Mouse (Mus musculus) adrenal gland, postnatal 25 days (tissue): ENCODE measurements around the gene Hoxc5. TPM values are rescaled to one million over a fixed set of nuclear protein-coding genes. Genes with fewer than 3 reads are reported as not detected.

Experiments
- DNase-seq: peaks from one replicate; pipeline ENCODE4 v3.0.0; 2021; ENCODE audit warnings: mixed read lengths
- total RNA-seq: library from RNA; stranded (reverse); gene quantifications from 2 replicates; pipeline ENCODE4 v1.2.3, GENCODE M21; 2021

The Hoxc5 gene
- total RNA-seq, 1 experiment from 2014 or later = 7.6 TPM

DNA sequence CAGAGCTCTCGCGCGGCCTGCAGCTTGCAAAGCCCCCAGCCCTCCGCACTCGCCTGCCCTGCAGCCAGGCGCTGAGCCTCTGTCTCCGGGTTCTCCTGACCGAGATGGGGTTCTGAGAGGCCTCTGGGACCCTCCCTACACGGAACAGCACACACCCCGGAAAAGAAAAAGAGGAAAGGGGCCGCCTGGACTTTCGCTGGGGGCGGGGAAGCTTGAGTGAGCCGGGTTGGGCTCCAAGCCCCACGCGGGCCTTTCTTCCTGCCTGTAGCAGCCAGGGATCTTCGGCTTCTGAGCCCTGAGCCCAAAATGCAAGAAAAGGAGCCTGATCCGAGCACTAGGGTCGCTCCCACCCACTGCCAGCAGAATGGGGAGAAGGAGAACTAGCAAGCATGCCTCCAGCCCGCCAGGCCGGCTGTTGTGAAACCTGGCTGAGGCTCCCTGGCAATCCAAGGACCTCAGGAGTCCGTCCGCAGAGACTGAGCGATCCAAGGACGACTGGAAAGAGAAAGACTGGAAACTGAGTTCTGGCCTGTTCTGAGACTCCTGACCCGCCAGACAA, 44.8 kb downstream of the Hoxc5 start:
- DNase-seq = peak; percentile 65

DNA sequence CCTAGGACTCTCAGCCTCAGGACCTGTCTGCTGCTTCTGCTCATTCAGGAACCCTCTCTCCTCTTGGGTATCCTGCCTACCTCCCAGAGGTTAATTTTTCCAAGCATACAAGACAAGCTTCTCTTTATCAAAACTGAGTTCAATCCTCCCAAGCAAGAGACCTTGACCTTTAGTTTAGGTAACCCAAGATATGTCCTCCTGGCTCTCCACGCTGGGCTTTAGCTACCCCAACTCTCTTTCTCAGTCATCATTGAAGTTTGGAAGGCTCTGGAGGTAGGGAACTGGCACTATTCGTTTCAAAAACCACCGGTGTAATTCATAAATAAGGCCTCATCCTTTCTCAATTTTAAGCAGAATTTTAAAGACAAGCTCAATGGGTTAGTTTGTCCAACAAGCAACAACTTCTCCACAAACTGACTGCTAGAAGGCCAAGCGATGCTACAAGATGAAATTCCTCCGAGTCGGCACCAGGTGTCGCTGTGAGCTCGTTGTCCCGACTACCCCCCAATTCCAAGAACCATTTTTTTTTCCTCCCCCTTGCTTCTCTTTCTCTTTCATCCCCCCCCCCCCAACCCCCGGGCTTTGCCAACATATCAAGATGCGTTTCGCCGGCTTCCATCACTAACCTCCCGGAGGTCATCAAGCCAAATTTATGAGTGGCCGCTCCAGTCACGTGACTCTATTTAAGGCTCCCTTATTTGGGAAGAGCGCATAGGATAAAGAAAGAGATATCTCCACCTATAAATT, 46.2 kb downstream of the Hoxc5 start:
- peak; percentile 67 for DNase-seq

DNA sequence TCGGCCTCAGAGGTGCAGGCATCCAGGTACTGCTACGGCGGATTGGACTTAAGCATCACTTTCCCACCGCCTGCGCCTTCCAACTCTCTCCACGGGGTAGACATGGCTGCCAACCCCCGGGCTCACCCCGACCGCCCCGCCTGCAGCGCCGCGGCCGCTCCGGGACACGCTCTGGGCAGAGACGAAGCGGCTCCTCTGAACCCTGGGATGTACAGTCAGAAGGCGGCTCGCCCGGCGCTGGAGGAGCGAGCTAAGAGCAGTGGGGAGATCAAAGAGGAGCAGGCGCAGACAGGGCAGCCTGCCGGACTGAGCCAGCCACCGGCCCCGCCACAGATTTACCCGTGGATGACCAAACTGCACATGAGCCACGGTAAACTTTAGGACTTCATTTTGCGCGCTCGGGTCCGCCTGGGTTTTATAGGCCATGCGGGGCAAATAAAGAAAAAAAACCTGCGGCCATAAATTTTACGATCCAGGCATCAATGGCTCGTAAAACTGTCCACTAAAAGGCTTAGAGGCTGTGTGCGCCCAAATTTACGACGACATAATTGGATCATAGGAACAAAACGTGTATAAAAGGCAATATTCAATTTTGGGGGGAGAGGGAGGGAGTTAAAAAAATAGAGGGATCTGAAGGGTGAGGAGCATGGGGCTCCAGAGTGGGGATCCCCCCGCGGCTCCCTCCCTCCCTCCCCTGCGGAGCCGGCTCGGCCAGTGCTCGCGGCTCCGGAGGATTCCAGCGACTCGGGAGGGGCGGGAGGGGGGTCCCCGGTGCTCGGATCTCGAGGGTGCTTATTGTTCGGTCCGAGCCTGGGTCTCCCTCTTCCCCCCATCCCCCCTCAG, 47.1 kb downstream of the Hoxc5 start:
- peak; percentile 76 for DNase-seq

DNA sequence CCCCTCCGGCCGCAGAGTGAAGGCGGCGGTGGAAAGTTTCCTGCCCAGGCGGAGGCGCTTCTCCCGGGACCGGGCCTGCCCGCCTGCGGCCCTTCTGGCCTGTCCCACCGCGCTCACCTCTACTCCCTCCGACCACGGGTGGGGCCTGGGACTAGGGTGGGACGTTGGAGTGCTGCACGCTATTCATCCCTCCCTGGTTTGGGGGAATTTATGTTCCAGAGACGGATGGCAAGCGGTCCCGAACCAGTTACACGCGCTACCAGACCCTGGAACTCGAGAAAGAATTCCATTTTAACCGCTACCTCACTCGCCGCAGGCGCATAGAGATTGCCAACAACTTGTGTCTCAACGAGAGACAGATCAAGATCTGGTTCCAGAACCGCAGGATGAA, 47.8 kb downstream of the Hoxc5 start:
- DNase-seq = no peak

DNA sequence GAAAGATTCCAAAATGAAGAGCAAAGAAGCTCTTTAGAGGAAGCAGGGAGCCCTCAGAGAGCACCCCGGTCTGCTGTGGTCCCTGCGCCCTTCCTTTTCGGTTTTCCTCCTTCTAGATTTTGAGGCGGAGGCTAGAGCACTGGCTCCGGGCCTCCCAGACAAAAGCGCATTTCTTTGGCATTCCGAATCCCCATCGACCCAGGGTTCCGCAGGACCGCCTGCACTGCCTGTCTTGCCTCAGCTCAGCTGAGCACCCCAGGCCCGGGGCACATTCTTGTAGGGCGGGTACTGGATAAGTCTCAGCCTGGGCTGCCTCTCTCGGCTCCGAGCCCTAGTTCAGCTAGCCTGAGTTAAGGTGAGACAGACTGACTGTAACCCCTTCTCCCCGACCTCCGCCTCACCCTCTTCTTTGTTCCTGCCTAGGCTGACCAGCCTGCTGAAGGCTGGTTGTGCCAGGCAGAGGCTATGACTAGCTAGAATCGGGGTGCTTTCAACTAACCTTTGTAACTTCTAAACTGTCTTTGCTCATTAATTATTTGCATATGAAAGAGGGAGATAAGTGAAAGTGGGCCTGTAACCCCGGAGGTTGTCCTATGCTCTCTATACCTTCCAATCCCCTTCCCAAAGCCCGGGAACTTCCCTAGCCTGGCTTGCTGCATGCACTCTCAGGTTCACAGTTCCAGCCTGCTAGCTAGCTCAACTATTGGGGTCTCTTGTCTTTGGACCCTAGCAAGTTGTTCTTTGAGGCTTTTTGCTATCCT, 48.3 kb downstream of the Hoxc5 start:
- DNase-seq = no peak

DNA sequence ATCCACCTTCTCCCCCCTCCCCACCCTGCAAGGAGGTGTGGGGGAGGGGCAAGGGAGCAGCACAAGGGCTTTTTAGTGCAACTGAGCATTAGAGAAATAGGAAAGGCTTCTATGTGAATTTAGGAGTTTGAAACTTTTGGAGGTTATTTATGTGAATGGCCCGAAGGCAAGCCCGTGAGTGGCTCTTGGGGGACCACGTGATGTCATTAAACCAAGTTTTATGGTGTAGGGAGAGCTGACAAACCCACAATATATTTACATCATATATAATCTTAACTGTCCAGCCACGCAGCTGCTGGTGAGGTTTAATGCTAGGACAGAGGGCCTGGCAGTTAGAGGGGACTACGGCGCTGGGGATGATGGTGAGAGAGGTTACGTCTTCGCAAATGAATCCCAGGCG, 51.4 kb downstream of the Hoxc5 start, which contains the start of gene Hoxc4:
Gene Hoxc4, plus strand, starts transcription at position 299 of the 400 bp plus-strand sequence.
- no peak for DNase-seq

DNA sequence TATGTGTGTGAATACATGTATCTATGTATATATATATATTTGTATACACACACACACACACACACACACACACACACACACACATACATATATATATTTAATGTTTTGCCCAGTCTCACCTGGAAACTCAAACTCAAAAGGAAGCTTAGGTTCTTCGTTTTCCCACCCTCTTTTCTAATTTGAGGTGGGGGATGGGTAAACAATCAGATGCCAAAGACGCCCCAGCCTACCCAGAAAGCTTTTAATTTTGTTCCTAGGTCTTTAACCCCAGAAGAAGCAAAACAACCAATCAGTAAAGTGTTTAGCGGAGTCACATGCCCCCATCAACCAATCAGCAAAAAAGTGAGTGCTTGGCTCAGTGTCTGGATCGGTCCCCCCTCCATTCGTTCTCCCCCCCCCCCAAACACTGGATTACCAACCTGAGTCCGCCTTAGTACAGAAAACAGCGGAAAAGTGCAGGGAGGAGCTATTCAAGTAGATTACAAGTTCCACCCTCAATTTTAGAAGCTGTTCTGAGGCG, 53.7 kb downstream of the Hoxc5 start:
- no peak for DNase-seq

DNA sequence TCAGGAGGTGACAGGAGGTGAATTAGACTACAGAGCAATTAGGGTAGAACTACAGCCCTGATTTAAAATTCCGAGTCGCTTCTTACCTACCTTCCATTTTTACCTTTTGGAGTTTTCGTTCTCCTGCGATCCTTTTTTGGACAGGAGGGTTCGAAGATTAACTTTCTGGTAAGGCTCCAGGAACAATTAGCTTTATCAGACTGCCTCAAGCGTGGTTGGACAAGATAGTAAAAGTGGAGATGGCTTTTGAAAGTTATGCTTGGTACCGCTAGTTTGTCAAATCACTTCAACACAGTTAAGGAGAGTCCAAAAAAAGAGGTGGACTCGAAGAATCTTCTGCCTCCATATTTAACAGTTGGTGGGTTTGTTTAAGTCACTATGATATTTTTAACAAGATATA, 54.3 kb downstream of the Hoxc5 start:
- no peak for DNase-seq

DNA sequence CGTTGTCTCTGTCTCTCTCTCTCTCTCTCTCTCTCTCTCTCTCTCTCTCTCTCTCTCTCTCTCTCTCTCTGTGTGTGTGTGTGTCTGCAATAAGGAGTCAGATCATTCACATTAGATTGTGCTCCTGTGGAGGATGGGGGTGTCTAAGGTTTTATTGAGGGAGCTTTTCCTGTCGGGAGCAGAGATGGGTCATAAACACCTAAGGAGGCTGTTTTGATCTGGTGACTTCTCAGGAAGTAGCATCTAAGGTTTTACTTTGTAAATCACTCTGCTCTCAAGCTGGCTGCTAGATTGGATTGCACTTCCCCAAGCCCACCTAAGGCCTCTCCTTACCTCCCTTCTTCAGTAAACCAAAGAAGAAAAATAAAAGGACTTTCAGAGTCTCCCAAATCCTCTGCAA, 56.9 kb downstream of the Hoxc5 start:
- no peak for DNase-seq

DNA sequence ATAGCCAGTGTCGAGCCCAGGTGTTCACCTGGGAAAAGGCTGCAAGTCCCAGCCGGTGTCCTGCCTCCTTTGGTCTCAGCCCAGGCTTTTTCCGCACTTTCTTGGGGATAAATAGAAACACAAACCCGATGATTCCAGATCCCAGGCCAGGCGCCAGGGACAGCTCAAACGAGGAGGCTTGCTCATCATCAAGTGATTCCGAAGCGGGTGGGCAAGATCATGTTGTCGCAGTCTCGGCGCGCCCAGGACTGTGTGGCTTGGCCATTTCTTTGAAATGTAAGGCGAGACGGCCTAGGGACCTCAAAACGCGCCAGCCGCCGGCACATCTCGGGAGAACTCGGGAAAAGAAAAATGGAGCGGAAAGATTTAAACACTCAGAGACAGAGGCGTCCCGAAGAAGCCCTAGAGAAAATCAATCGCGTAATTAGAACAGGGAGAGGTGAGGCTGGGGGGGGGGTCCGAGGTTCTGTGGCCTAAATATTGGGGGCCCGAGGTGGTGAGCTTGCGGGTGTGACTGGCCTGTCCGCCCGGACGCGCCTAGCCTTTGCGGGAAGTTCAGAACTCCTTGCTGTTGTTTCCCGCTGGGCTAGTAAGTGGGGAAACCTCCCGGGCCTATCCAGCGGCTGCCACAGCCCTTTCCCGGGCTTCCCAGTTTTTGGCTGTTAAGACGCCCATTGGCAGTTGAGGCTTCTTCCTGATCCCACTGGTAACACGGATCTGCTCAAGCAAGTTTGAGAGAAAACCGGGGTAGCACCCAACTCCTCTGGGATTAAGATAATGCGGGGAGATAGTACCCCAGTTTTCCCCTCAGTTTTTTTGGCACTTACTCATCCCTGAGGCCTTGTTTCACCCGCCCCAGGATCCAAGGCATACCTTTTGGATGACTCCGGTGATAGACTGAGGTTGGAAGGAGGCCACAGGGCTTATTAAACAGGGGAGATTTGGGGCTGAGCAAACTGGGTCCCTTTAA, 60.3 kb downstream of the Hoxc5 start:
- no peak for DNase-seq

DNA sequence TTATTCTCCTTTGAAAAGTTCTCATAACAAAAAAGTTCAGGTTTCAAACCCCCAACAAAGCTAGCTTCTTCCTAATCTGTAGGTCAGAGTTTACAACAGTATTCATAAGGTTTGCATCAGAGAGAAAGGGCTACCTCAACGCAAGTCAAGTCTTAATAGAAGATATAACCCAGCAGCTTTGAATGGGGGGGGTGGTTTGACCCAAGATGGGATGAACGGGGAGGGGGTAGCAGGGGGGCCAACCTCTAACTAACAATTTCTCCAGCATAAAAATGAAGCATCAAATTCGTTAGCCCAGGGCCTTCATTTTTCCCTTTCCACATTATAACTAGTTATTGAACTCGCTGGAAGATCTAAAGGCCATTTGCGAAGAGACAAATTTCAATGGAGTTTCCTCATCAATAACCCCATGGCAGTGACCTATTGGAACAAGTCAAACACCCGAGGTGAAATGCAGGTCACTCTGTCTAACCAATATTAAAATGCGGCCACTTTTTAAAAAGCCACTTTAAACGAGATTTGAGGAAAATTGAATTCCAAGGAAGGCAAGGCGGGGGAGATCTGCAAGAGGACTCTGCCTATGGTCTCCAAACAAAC, 61.8 kb downstream of the Hoxc5 start:
- DNase-seq = no peak

DNA sequence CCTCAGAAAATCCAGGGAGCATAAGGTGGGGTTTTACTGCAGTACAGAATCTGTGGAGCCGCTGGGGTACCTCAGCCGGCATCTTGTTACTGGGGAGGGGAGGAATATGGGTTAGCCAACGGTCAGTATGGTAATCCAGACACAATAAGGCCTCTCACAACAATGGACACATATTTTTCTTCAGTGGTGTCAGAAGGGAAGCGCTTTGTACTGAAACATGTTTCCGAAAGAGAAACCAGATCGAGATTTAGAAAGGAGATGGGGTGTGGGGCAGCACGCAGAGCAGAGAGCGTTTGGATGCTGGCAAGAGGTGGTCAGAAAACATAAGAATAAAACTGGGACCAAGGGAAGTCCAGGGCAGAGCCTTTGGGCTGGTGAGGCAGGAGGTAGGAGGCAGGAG, 62.9 kb downstream of the Hoxc5 start:
- DNase-seq = no peak

DNA sequence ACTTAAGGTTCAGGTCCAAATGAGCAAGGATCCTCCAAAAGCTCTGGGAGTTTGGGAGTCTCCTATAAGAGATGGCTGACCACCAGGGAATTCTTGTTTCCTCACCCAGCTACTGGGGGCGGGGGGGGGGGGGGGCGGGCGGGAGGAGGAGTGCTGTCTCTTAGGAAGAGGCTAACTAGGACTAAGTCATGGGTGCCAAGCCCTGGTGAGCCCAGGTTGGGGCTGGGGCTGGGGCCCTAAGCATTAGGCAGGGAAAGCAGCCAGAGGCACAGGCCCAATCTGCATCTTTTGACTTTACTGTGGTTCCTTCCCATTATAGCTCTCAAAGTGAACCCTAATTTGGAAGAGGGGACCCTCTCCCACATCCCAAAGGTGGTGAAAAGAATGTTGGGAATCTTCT, 64.9 kb downstream of the Hoxc5 start:
- DNase-seq = no peak

DNA sequence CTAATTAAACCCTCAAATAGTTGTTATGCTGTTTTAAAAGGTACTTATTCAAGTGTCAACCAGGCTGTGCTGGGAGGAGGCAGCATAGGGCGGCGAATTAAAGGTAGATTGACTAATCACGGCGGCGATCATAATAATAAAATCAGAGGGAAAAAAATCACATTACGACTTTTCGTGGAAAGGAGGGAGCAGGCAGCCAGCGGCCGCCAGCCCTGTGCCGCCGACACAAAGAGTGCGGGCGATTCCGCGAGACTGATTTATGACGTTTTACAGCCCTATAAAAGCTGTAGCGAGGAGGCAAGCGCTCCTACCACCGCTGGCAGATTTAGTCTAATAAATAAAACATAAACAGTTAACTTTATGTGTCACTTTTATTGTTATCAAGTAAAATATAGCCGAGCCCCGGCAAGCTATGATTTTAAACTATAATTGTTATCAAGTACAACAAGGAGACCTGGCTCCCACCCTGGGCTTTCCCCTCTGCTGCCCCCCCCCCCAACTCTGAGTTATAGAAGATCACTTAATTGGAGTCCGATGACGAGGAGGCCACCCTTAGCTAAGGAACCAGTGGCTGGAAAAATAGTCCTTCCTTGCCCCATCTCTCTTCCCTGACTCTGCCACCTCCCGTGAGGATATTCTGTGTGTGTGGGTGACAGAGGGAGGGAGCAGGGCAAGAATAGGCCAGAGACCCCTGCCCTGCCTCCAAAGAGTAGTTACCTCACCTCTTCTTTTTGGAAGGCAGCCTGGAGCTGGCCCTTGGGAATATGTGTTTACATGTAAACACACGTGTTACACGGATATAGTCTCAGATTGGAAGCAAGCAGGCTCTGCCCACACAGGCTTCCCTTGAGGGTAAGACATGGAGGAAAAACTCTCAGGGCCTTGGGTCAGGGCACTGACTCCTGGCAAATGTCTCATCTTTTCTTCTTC, 65.7 kb downstream of the Hoxc5 start:
- DNase-seq = no peak

DNA sequence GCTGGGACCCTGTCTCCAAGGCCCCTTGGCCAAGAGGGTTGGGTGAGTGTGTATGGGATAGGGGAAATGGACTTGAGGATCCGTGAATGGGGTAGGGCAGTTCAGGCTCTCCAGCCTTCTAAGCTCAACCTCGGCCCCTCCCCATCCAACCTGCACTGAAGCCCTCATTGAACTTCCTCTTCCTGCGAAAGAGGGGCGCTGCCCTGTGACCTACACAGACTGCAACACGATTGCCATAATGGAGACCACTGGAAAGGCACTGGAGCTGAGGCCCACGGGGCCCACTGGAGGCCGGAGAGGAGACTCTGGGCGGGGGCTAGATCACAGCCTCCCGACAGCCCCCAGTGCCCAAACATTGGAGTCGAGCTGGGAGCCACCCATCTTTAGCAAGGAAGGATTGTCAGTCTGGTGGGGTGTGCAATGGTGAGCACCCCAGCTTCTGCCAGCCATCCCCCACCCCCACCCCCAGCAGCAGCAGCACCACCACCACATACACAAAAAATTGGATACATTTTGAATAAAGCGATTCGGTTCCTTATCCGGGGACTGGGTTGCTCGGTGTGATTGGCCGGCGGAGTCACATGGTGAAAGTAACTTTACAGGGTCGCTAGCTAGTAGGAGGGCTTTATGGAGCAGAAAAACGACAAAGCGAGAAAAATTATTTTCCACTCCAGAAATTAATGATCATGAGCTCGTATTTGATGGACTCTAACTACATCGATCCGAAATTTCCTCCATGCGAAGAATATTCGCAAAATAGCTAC, 67.0 kb downstream of the Hoxc5 start:
- DNase-seq = peak; percentile 61

DNA sequence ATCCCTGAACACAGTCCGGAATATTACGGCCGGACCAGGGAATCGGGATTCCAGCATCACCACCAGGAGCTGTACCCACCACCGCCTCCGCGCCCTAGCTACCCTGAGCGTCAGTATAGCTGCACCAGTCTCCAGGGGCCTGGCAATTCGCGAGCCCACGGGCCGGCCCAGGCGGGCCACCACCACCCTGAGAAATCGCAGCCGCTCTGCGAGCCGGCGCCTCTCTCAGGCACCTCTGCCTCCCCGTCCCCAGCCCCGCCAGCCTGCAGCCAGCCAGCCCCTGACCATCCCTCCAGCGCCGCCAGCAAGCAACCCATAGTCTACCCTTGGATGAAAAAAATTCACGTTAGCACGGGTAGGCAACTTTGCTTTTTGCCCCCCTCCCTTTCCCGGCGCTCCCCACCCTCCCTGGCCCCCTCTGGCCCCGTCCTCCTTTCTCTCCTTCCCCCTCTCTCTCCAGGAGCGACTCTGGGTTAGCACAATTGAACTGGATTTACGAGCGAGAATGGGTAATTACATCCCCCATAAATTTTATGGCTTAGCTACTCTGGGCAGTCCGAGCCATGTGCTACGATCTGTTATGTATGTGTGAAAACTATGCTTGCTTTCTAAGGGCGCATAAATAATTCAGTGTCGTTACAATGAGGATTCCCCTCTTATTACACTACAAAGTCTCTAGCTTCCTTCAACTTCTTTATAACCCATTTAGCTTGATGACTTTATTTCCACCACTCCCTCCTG, 67.7 kb downstream of the Hoxc5 start:
- peak; percentile 31 for DNase-seq

DNA sequence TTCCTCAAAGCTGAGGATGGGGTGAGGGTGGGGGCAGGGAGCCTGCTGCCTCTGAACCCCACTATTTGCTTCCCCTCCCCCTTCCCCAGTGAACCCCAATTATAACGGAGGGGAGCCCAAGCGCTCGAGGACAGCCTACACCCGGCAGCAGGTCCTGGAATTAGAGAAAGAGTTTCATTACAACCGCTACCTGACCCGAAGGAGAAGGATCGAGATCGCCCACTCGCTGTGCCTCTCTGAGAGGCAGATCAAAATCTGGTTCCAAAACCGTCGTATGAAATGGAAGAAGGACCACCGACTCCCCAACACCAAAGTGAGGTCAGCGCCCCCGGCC, 68.3 kb downstream of the Hoxc5 start:
- DNase-seq = no peak

DNA sequence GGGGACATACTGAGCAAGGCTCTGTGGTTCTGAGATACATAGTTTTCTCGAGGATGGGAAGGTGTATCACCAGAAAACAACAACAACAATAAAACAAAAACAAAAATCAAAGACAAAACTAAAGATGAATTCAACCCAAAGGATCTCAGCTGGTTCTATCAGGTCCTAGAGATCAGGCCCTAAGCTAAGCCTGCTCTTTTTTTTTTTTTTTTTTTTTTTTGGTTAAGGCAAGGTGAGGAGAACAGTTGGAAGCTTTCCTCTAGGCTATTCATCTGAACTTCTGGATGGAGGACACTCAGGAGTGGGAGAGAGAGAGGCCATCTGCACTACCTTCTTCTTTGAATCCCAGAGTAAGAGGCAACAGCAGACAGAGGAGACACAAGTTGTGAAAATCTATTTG, 70.3 kb downstream of the Hoxc5 start:
- no peak for DNase-seq
